Mouse (Mus musculus) MEL (cell line): Measurements from ENCODE around the gene Lypd8. TPM values are rescaled to one million over a fixed set of nuclear protein-coding genes. Genes with fewer than 3 reads are reported as not detected.
"Not testable (repeated sequence)": the region's sequence is repeated elsewhere in the genome, so short reads cannot be mapped to it uniquely, and the experiment has no call there.

Source experiments
- DNase-seq: peaks from one replicate; pipeline ENCODE4 v3.0.0; 2011; ENCODE audit warnings: low read depth, low spot score
- H3K27ac ChIP-seq: 2 replicates; pipeline ENCODE4 v1.5.1; 2012; ENCODE audit warnings: low read depth, mild to moderate bottlenecking, control low read depth, low read length, moderate library complexity; ENCODE audit not compliant: control insufficient read depth
- H3K27me3 ChIP-seq, 2 experiments: fragments of 150-350 bp in 1 of 2; sonication (generic) in 1 of 2; 2 replicates each; pipeline ENCODE4 v1.6.1; 2012; ENCODE audit warnings: low read length in 2 of 2, mild to moderate bottlenecking in 2 of 2, improper control_type of control experiment in 1 of 2, moderate library complexity in 1 of 2; ENCODE audit not compliant: insufficient read depth in 2 of 2, control insufficient read depth in 1 of 2
- H3K36me3 ChIP-seq, 2 experiments: 2 replicates each; pipeline ENCODE4 v1.6.1; 2012 to 2014; ENCODE audit warnings: low read length in 2 of 2, improper control_type of control experiment in 1 of 2, inconsistent platforms in 1 of 2, mild to moderate bottlenecking in 1 of 2; ENCODE audit not compliant: insufficient read depth in 2 of 2, control insufficient read depth in 1 of 2
- H3K4me1 ChIP-seq, 2 experiments: fragments of 150-350 bp in 1 of 2; sonication (generic) in 1 of 2; 2 replicates each; pipeline ENCODE4 v1.6.1; 2012; ENCODE audit warnings: low read length in 2 of 2, improper control_type of control experiment in 1 of 2, mild to moderate bottlenecking in 1 of 2; ENCODE audit not compliant: insufficient read depth in 2 of 2, control insufficient read depth in 1 of 2
- H3K4me3 ChIP-seq, 2 experiments: fragments of 150-350 bp in 1 of 2; sonication (generic) in 1 of 2; 2 replicates each; pipeline ENCODE4 v1.5.1; 2012; ENCODE audit warnings: low read depth in 2 of 2, low read length in 2 of 2, mild to moderate bottlenecking in 2 of 2, moderate library complexity in 2 of 2, control low read depth in 1 of 2, improper control_type of control experiment in 1 of 2; ENCODE audit not compliant: control insufficient read depth in 1 of 2, insufficient read depth in 1 of 2
- H3K79me2 ChIP-seq: 2 replicates; pipeline ENCODE4 v1.6.1; 2012; ENCODE audit warnings: mild to moderate bottlenecking, low read length, moderate library complexity; ENCODE audit not compliant: control insufficient read depth, poor library complexity, insufficient read depth
- H3K9ac ChIP-seq: 2 replicates; pipeline ENCODE4 v1.6.1; 2012; ENCODE audit warnings: low read depth, mild to moderate bottlenecking, control low read depth, low read length, moderate library complexity; ENCODE audit not compliant: control insufficient read depth, poor library complexity, severe bottlenecking
- H3K9me3 ChIP-seq: fragments of 150-350 bp; sonication (generic); replicated peaks from 2 replicates; pipeline ENCODE4 v1.6.1; 2012; ENCODE audit warnings: mild to moderate bottlenecking, low read length, improper control_type of control experiment, moderate library complexity; ENCODE audit not compliant: insufficient read depth
- CHD2 ChIP-seq: IDR thresholded peaks from 2 replicates; pipeline ENCODE4 v1.6.1; 2011; ENCODE audit warnings: low read length, improper control_type of control experiment
- CTCF ChIP-seq, 3 experiments: IDR thresholded peaks in 2 of 3; conservative IDR thresholded peaks in 1 of 3; 2 replicates each; pipeline ENCODE4 v1.5.1; 2011 to 2012; ENCODE audit warnings: low read length in 3 of 3, low read depth in 2 of 3, mild to moderate bottlenecking in 2 of 3, improper control_type of control experiment in 1 of 3, inconsistent platforms in 1 of 3, mixed read lengths in 1 of 3, moderate library complexity in 1 of 3; ENCODE audit not compliant: control insufficient read depth in 1 of 3, insufficient read depth in 1 of 3, poor library complexity in 1 of 3, severe bottlenecking in 1 of 3
- GABPA ChIP-seq: IDR thresholded peaks from 2 replicates; pipeline ENCODE4 v1.6.1; 2012; ENCODE audit warnings: low read depth, mild to moderate bottlenecking, inconsistent platforms, low read length, improper control_type of control experiment, moderate library complexity
- MAFK ChIP-seq: IDR thresholded peaks from 2 replicates; pipeline ENCODE4 v1.6.1; 2011; ENCODE audit warnings: low read depth, mild to moderate bottlenecking, low read length, improper control_type of control experiment, borderline replicate concordance
- MXI1 ChIP-seq: IDR thresholded peaks from 2 replicates; pipeline ENCODE4 v1.6.1; 2011; ENCODE audit warnings: mild to moderate bottlenecking, low read depth, low read length, improper control_type of control experiment
- MYB ChIP-seq: IDR thresholded peaks from 2 replicates; pipeline ENCODE4 v1.6.1; 2011; ENCODE audit warnings: mild to moderate bottlenecking, low read depth, low read length, improper control_type of control experiment
- POLR2A ChIP-seq, 2 experiments: IDR thresholded peaks; 2 replicates each; pipeline ENCODE4 v1.6.1; 2011 to 2012; ENCODE audit warnings: low read length in 2 of 2, mild to moderate bottlenecking in 2 of 2, control low read depth in 1 of 2, improper control_type of control experiment in 1 of 2, low read depth in 1 of 2, moderate library complexity in 1 of 2; ENCODE audit not compliant: control insufficient read depth in 1 of 2, insufficient read depth in 1 of 2, poor library complexity in 1 of 2
- RAD21 ChIP-seq: IDR thresholded peaks from 2 replicates; pipeline ENCODE4 v1.6.1; 2011; ENCODE audit warnings: mild to moderate bottlenecking, low read depth, low read length, improper control_type of control experiment
- SIN3A ChIP-seq: IDR thresholded peaks from 2 replicates; pipeline ENCODE4 v1.6.1; 2012; ENCODE audit warnings: low read length, improper control_type of control experiment, inconsistent platforms
- USF2 ChIP-seq, 2 experiments: IDR thresholded peaks; 2 replicates each; pipeline ENCODE4 v1.6.1; 2011 to 2012; ENCODE audit warnings: improper control_type of control experiment in 2 of 2, low read length in 2 of 2, borderline replicate concordance in 1 of 2, inconsistent platforms in 1 of 2, low read depth in 1 of 2, mild to moderate bottlenecking in 1 of 2; ENCODE audit not compliant: insufficient read depth in 1 of 2
- polyA plus RNA-seq, 2 experiments: library from polyadenylated mRNA; stranded (reverse) in 1 of 2; unstranded in 1 of 2; fragments of >175 nt in 1 of 2; fragments of >200 nt in 1 of 2; gene quantifications; 2 replicates each; pipeline versions ENCODE4 v1.2.1 to v1.2.4; 2012; ENCODE audit warnings: low replicate concordance in 2 of 2, low read depth in 1 of 2; ENCODE audit not compliant: insufficient read length in 2 of 2, insufficient read depth in 1 of 2, missing spikeins in 1 of 2
- total RNA-seq: library from RNA; depleted of rRNA; stranded (reverse); fragments of 300-350 nt; gene quantifications from 2 replicates; pipeline ENCODE4 v1.2.3, GENCODE M21; 2012

Lypd8 gene
- total and polyA plus RNA-seq, 3 experiments: 0.19 to 0.31 TPM; not detected in 1

- peaks cover 0 to 3% of the 10 kb centered on the region in 2 experiments; a peak in 2 of 4 replicates for H3K4me1 ChIP-seq
- no peak overlapping the region for H3K27ac ChIP-seq
- no peaks in the 10 kb centered on the region for H3K27me3 ChIP-seq
- no peak for DNase-seq
- no peak overlapping the region for H3K4me3 ChIP-seq
- H3K79me2 ChIP-seq: no peaks in the 10 kb centered on the region
- H3K36me3 ChIP-seq: no peaks in the 10 kb centered on the region
- no peaks in the 10 kb centered on the region for H3K9me3 ChIP-seq
- TF ChIP-seq MYB (no peak), GABPA (no peak)
- TF ChIP-seq, all 39 proteins: peak for 0
- H3K9ac ChIP-seq: no peak overlapping the region
Measured at GRCm38 (mm10) chr11:58364454-58364853, 14.4 kb upstream of the Lypd8 start.

- H3K27me3 ChIP-seq, H3K4me1 ChIP-seq, H3K9me3 ChIP-seq, DNase-seq, H3K4me3 ChIP-seq, H3K27ac ChIP-seq, H3K9ac ChIP-seq, H3K79me2 ChIP-seq, H3K36me3 ChIP-seq: not testable (repeated sequence)
Measured at GRCm38 (mm10) chr11:58366191-58366590, 12.7 kb upstream of the Lypd8 start.

DNA sequence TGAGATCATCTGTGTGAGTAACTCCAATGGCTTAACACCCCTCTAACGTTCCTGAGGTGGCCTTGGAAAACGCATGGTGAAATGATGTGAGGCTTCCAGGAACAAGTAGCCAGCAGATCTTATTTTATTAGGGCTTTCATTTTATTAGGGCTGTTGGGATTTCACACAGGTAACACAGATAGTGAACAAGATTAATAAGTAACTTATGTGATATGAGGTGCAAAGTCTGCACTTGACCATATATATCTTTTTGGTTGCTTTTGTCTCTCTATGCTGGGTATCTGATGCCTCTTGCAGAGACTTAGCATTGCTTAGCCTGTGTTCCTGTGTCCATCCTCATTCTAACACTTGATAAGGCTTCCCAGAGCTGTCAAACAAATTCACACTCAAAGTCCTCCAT, 1.6 kb upstream of the Lypd8 start:
- DNase-seq: no peak
- H3K9ac ChIP-seq: no peak overlapping the region
- H3K9me3 ChIP-seq: no peaks in the 10 kb centered on the region
- H3K4me1 ChIP-seq: peaks cover 0 to 22% of the 10 kb centered on the region in 2 experiments; a peak in 3 of 4 replicates
- H3K79me2 ChIP-seq: no peaks in the 10 kb centered on the region
- no peak overlapping the region for H3K4me3 ChIP-seq
- no peak for TF ChIP-seq RAD21
- no peak for TF ChIP-seq MXI1
- no peak for TF ChIP-seq MAFK
- no peak for TF ChIP-seq CTCF (IDR thresholded peaks at IDR 0.05 in 2 of 3, conservative IDR thresholded peaks at IDR 0.05 in 1 of 3; ENCODE audit: control insufficient read depth in 1 of 3, insufficient read depth in 1 of 3, low read depth in 2 of 3, low read length in 3 of 3, poor library complexity in 1 of 3, severe bottlenecking in 1 of 3)
- no peak for TF ChIP-seq USF2 (IDR thresholded peaks at IDR 0.05; ENCODE audit: borderline replicate concordance in 1 of 2, insufficient read depth in 1 of 2, low read depth in 1 of 2, low read length in 2 of 2)
- no peak for TF ChIP-seq CHD2
- no peak for TF ChIP-seq MYB
- no peak for TF ChIP-seq POLR2A (IDR thresholded peaks at IDR 0.05; ENCODE audit: control insufficient read depth in 1 of 2, insufficient read depth in 1 of 2, low read depth in 1 of 2, low read length in 2 of 2, poor library complexity in 1 of 2)
- TF ChIP-seq SIN3A: no peak
- H3K27ac ChIP-seq: no peak overlapping the region
- 0 out of 4 replicates have a peak, but pooled peaks cover 0 to 2% of the 10 kb centered on the region in 2 experiments for H3K36me3 ChIP-seq
- H3K27me3 ChIP-seq: peaks cover 2% of the 10 kb centered on the region in 2 experiments; a peak in 3 of 4 replicates
